In the genomic region with DNA sequence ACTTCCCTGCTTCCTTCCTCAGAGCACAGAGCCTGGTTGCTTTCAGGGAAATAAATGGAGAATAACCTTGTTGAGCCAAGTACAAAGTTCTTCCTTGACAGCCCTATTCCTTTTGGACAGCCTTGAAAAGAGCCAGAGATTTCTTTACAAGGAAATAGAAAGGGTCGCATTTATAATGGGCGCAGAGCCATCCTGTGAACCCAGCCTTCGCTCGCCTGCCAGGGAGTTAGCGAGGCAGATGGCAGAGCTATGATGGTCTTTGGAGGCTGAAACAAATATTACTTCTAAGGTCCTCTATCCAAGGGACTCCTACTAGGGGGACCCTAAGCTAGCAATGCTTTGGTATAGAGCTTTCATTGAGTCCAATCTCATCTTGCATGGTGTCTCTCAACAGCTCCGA, we compare ENCODE assay signal across 15 mouse cellular contexts.
"Had no signal": no experiment of that assay in that cellular context is flagged by ENCODE, and none has a peak within 500 bp of the region (broad histone marks: within the 10 kb centered on the region; RNA-seq: fewer than 3 reads in every experiment).

No protein-coding gene starts in this region.

- H3K36me3 ChIP-seq: liver, embryonic 13.5 days; midbrain, embryonic 12.5 days; midbrain, embryonic 15.5 days; neural tube, embryonic 12.5 days; neural tube, embryonic 15.5 days had no signal

- H3K9ac ChIP-seq: liver, embryonic 13.5 days; midbrain, embryonic 12.5 days; midbrain, embryonic 15.5 days; neural tube, embryonic 12.5 days; neural tube, embryonic 15.5 days had no signal

- H3K4me1 ChIP-seq: liver, embryonic 13.5 days; midbrain, embryonic 15.5 days; neural tube, embryonic 12.5 days had no signal

- H3K4me3 ChIP-seq: liver, embryonic 13.5 days; midbrain, embryonic 12.5 days; midbrain, embryonic 15.5 days; neural tube, embryonic 12.5 days; neural tube, embryonic 15.5 days had no signal

- H3K9me3 ChIP-seq: liver, embryonic 13.5 days; midbrain, embryonic 12.5 days; midbrain, embryonic 15.5 days; neural tube, embryonic 12.5 days; neural tube, embryonic 15.5 days had no signal

- H3K27me3 ChIP-seq: liver, embryonic 13.5 days; midbrain, embryonic 12.5 days; midbrain, embryonic 15.5 days; neural tube, embryonic 12.5 days; neural tube, embryonic 15.5 days had no signal

- H3K4me2 ChIP-seq: liver, embryonic 13.5 days; midbrain, embryonic 12.5 days; midbrain, embryonic 15.5 days; neural tube, embryonic 12.5 days; neural tube, embryonic 15.5 days had no signal

- H3K27ac ChIP-seq: liver, embryonic 13.5 days; macrophage; midbrain, embryonic 12.5 days; midbrain, embryonic 15.5 days; neural tube, embryonic 12.5 days; neural tube, embryonic 15.5 days; stomach, postnatal 0 days had no signal

- DNase-seq: kidney, postnatal 14 days; liver, embryonic 13.5 days; lung, adult 2 months; right cerebral cortex, adult 18-20 months; right cerebral cortex, postnatal 14 days; right cerebral cortex, postnatal 4 days; thymus, adult 2 months; thymus, postnatal 14 days; thymus, postnatal 4 days had no signal

- ATAC-seq: midbrain, embryonic 15.5 days had no signal
